Mouse (Mus musculus) brain, embryonic 14.5 days (tissue): Measurements from ENCODE around the gene Carns1.

Experiments
- CTCF ChIP-seq: fragments of 200-500 bp; IDR thresholded peaks from 2 replicates; pipeline ENCODE4 v1.5.1; 2012; ENCODE audit warnings: inconsistent platforms, mild to moderate bottlenecking, moderate library complexity, borderline replicate concordance; ENCODE audit not compliant: insufficient read depth, insufficient read length; ENCODE audit errors: extremely low read depth
- POLR2A ChIP-seq: fragments of 200-500 bp; IDR thresholded peaks from 2 replicates; pipeline ENCODE4 v1.6.1; 2012; ENCODE audit warnings: mild to moderate bottlenecking, inconsistent platforms, borderline replicate concordance; ENCODE audit not compliant: poor library complexity, insufficient read depth, insufficient read length, severe bottlenecking; ENCODE audit errors: extremely low read depth

DNA sequence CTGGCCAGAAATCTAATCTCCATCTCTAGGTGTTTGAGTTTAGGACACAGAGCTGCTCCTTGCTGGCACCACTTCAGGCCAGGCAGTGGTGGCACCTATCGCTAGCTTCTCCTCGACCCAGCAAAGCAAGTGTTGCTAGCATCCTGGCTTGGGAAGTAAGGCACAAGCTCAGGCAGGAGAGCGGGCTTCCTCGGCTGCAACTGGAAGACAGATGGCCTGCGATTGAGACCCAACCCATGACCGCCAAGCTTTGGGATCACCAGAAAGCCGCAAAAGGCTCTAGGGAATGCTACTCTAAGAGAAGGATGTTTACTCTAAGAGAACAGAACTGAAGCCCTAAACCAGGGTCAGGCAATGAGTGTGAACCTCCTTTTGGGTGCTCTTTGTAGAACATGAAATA, 45.8 kb downstream of the Carns1 start:
- TF ChIP-seq POLR2A (no peak), CTCF (no peak)
